ENCODE assay signal across 9 mouse cellular contexts in the genomic region with DNA sequence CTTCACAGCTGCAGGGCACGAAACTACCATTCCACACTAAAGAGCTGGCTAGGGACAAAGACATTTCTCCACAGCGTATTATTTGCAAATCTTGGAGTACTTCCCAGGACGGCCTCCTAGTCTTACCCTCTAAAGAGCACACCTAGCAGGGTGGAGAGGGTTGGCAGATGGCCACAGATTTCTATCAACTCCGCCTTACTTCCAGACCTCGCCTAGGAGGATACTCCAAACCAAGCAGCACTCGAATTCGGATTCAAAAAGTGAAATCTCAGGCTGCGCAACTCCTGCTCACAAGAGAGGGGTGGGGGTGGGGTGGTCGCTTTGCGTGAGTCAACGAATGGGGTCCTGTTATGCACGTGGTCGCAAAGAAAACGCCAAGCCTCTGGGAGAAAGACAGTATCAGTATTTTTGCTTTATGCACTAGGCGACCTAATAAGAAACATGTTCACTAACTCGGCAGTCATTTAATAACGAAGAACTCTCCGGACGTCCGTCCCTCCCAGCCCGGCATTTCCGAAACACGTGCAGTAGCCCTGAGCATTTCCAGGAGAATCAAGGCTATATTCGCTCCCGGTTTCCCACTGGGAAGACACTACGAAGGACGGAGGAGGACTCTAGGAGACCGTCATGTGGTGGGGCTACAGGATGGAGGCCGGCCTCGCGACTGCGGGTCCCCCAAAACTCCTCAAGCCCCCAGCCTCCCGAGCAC. TPM values are rescaled to one million over a fixed set of nuclear protein-coding genes. Genes with fewer than 3 reads are reported as not detected.
A peak's percentile ranks its signal among the peaks of the same experiment; 100 is the strongest.
DNase-seq lines count a peak whose midpoint lies in the region; ATAC-seq and TF ChIP-seq lines count a peak whose summit lies in the region.
"Had no signal": no experiment of that assay in that cellular context is flagged by ENCODE, and none has a peak within 500 bp of the region (broad histone marks: within the 10 kb centered on the region; RNA-seq: fewer than 3 reads in every experiment).

No protein-coding gene starts in this region.

- peaks cover 37 to 75% of the 10 kb centered on the region in 2 experiments for H3K36me3 ChIP-seq in CH12.LX (replicated peaks in 1 of 2; ENCODE audit: control insufficient read depth in 1 of 2, insufficient read depth in 1 of 2, low read length in 1 of 2)
- no peaks in the 10 kb centered on the region for H3K36me3 ChIP-seq in heart, adult 2 months (ENCODE audit: control insufficient read depth, insufficient read depth, low read length)
- peaks cover 24% of the 10 kb centered on the region for H3K36me3 ChIP-seq in lung, embryonic 15.5 days
- H3K36me3 ChIP-seq in stomach, embryonic 14.5 days (ENCODE audit: control insufficient read depth, insufficient read depth, low read length): peaks cover 30% of the 10 kb centered on the region

- H3K4me3 ChIP-seq in CH12.LX (replicated peaks in 1 of 3; ENCODE audit: low read depth in 2 of 3, low read length in 2 of 3, poor library complexity in 1 of 3): peak overlapping the region; percentile 74 to 97 (median 78)
- H3K4me3 ChIP-seq in cortical plate, adult 2 months (ENCODE audit: insufficient read depth, low read length): peak overlapping the region; percentile 60
- peak overlapping the region; percentile 93 for H3K4me3 ChIP-seq in heart, adult 2 months
- H3K4me3 ChIP-seq in lung, embryonic 15.5 days: peak overlapping the region; percentile 88
- H3K4me3 ChIP-seq in stomach, embryonic 14.5 days (ENCODE audit: low read depth, low read length): peak overlapping the region; percentile 81

- peaks cover 3 to 28% of the 10 kb centered on the region in 2 experiments; a peak in 3 of 4 replicates for H3K4me1 ChIP-seq in CH12.LX (ENCODE audit: control insufficient read depth in 1 of 2, insufficient read depth in 2 of 2)
- H3K4me1 ChIP-seq in cortical plate, adult 2 months (ENCODE audit: control insufficient read depth, insufficient read depth, low read length): no peaks in the 10 kb centered on the region
- no peaks in the 10 kb centered on the region; the same call in none of the 2 replicates for H3K4me1 ChIP-seq in heart, adult 2 months (ENCODE audit: control insufficient read depth, insufficient read depth, low read length)
- peaks cover 20% of the 10 kb centered on the region; the same call in 1 of the 2 replicates for H3K4me1 ChIP-seq in lung, embryonic 15.5 days
- 0 out of 2 replicates have a peak, but pooled peaks cover 4% of the 10 kb centered on the region for H3K4me1 ChIP-seq in stomach, embryonic 14.5 days (ENCODE audit: control insufficient read depth, insufficient read depth, low read length)

- intact Hi-C loops in heart, adult 2 months (cut with DNase I): loop anchor here (1.0 to 5.0 kb wide), 3 partner anchors 14 to 135 kb away; partner anchors contain the start of genes Fam57a and Vps53

- no peak for TF ChIP-seq RAD21 in CH12.LX (IDR thresholded peaks at IDR 0.05; ENCODE audit: low read depth, low read length)

- in situ Hi-C loops in CH12.LX (cut with MboI; ENCODE audit: low pct_ligation_motif_present, low pct_unique_long_range_greater_than_20kb, low sequenced_read_pairs): no loop called here

- ATAC-seq in lung, embryonic 15.5 days (ENCODE audit: borderline replicate concordance, extremely low read depth, low FRiP score, low TSS enrichment): peak; percentile 61
- ATAC-seq in stomach, embryonic 14.5 days (ENCODE audit: insufficient number of reproducible peaks, insufficient read depth, low FRiP score, low read depth): no peak

- H3K79me2 ChIP-seq in CH12.LX (replicated peaks; ENCODE audit: control insufficient read depth, extremely low read depth, insufficient read depth, poor library complexity, severe bottlenecking): peaks cover 20% of the 10 kb centered on the region
- no peaks in the 10 kb centered on the region for H3K79me2 ChIP-seq in heart, adult 2 months (replicated peaks; ENCODE audit: control insufficient read depth, insufficient read depth, low read length)

- peak overlapping the region; percentile 47 for H3K4me2 ChIP-seq in CH12.LX (ENCODE audit: insufficient read depth, low read depth, poor library complexity, severe bottlenecking)
- H3K4me2 ChIP-seq in lung, embryonic 15.5 days: peak overlapping the region; percentile 77
- H3K4me2 ChIP-seq in stomach, embryonic 14.5 days (replicated peaks; ENCODE audit: low read depth, low read length): peak overlapping the region; percentile 71

- 2% methylated on average over 33 of the region's 33 CpGs for WGBS in heart, adult 2 months
- WGBS in lung, embryonic 15.5 days: 1% methylated on average over 33 of the region's 33 CpGs
- WGBS in stomach, embryonic 14.5 days: 2% methylated on average over 33 of the region's 33 CpGs

- H3K9ac ChIP-seq in CH12.LX (ENCODE audit: insufficient read depth, low read depth): peak overlapping the region; percentile 86
- peak overlapping the region; percentile 76 for H3K9ac ChIP-seq in heart, adult 2 months (ENCODE audit: low read depth, low read length)
- peak overlapping the region; percentile 95 for H3K9ac ChIP-seq in lung, embryonic 15.5 days
- H3K9ac ChIP-seq in stomach, embryonic 14.5 days (replicated peaks; ENCODE audit: low read depth, low read length): peak overlapping the region; percentile 90

- TF ChIP-seq POLR2A in CH12.LX (IDR thresholded peaks at IDR 0.05; ENCODE audit: low read depth, low read length): no peak
- TF ChIP-seq POLR2A in cortical plate, adult 2 months (IDR thresholded peaks at IDR 0.05; ENCODE audit: extremely low read depth, insufficient read depth, low read length): peak; percentile 33; the same call in 1 of the 2 replicates
- no peak for TF ChIP-seq POLR2A in heart, adult 2 months (IDR thresholded peaks at IDR 0.05; ENCODE audit: insufficient read depth, low read depth, low read length)

- dilution Hi-C loops in CH12.LX (cut with MboI; ENCODE audit: extremely low pct_ligation_motif_present, extremely low pct_unique_long_range_greater_than_20kb, low sequenced_read_pairs): no loop called here

- no peaks in the 10 kb centered on the region for H3K9me3 ChIP-seq in CH12.LX (replicated peaks; ENCODE audit: low read length)
- H3K9me3 ChIP-seq in lung, embryonic 15.5 days: no peaks in the 10 kb centered on the region
- no peaks in the 10 kb centered on the region for H3K9me3 ChIP-seq in stomach, embryonic 14.5 days (ENCODE audit: control insufficient read depth, low read depth, low read length)

- no peaks in the 10 kb centered on the region for H3K27me3 ChIP-seq in CH12.LX (replicated peaks)
- H3K27me3 ChIP-seq in heart, adult 2 months (ENCODE audit: control insufficient read depth, insufficient read depth, low read length): no peaks in the 10 kb centered on the region
- no peaks in the 10 kb centered on the region for H3K27me3 ChIP-seq in lung, embryonic 15.5 days
- no peaks in the 10 kb centered on the region for H3K27me3 ChIP-seq in stomach, embryonic 14.5 days (ENCODE audit: control insufficient read depth, insufficient read depth, low read length)

- TF ChIP-seq CTCF in CH12.LX (conservative IDR thresholded peaks at IDR 0.05 in 1 of 2, IDR thresholded peaks at IDR 0.05 in 1 of 2; ENCODE audit: low read depth in 2 of 2, low read length in 2 of 2): no peak
- no peak for TF ChIP-seq CTCF in cortical plate, adult 2 months (IDR thresholded peaks at IDR 0.05; ENCODE audit: extremely low read depth, insufficient read depth, low read length)
- TF ChIP-seq CTCF in heart, adult 2 months (IDR thresholded peaks at IDR 0.05): no peak

- peak overlapping the region; percentile 9; the same call in 1 of the 2 replicates for H3K27ac ChIP-seq in CH12.LX (ENCODE audit: insufficient read depth, low read depth)
- peak overlapping the region; percentile 30; the same call in 1 of the 2 replicates for H3K27ac ChIP-seq in cortical plate, adult 2 months (ENCODE audit: insufficient read depth, low read length)
- peak overlapping the region; percentile 92 for H3K27ac ChIP-seq in heart, adult 2 months
- peak overlapping the region; percentile 95 for H3K27ac ChIP-seq in lung, embryonic 15.5 days
- peak overlapping the region; percentile 97 for H3K27ac ChIP-seq in stomach, embryonic 14.5 days (ENCODE audit: low read length)

- TF ChIP-seq EP300 in CH12.LX (IDR thresholded peaks at IDR 0.05; ENCODE audit: low read length): no peak
- 0 out of 2 replicates have a peak, but pooled peaks have one; percentile 4 for TF ChIP-seq EP300 in heart, adult 2 months (IDR thresholded peaks at IDR 0.05; ENCODE audit: insufficient read depth, low read depth, low read length)

- DNase-seq in cerebellum, adult 9-10 months: peak; percentile 59
- DNase-seq in cerebellum, postnatal 4 days (ENCODE audit: low spot score in 2 of 2): no peak
- DNase-seq in CH12.LX (ENCODE audit: extremely low read depth): peak; percentile 61
- peak; percentile 38 to 53 for DNase-seq in heart, adult 2 months
- DNase-seq in kidney, adult 8-10 months: peak; percentile 53

RNA-seq across cellular contexts. Expression of gene Dbil5, which starts 0.6 kb away (rescaled TPM):
- total RNA-seq in CH12.LX (2012; rRNA removed): 0.97 and 1.6 TPM in 2 replicates
- 1.3 and 1.4 TPM in 2 replicates for total RNA-seq in CH12.LX (2014; rRNA removed)
- polyA plus RNA-seq in CH12.LX (2012; ENCODE audit: insufficient read length, low read depth): 1.5 TPM in 1 of 2 replicates, not detected in the other
- 1.9 and 2.2 TPM in 2 replicates for polyA plus RNA-seq in cortical plate, adult 2 months (2012; rRNA removed)
- total RNA-seq in heart, adult 2 months (2021): under 1 TPM in 1 of 2 experiments, not detected in 1; 0.43 TPM
- polyA plus RNA-seq in heart, adult 2 months (2012; rRNA removed): 0.73 and 1.2 TPM in 2 replicates
- polyA plus RNA-seq in lung, embryonic 15.5 days (2015; fragmentation: Nextera tagmentation; extraction: Ambion mirVana): 0.50 and 1.5 TPM in 2 replicates
- 0.49 and 1.3 TPM in 2 replicates for polyA plus RNA-seq in stomach, embryonic 14.5 days (2014; fragmentation: Nextera tagmentation; extraction: Ambion mirVana)
- total RNA-seq: neutrophil, adult 5-6 weeks had no signal

RNA-seq across cellular contexts. Expression of gene Gemin4, which starts 0.6 kb away (rescaled TPM):
- total RNA-seq in CH12.LX (2012; rRNA removed) (41.3 and 57.2 TPM in 2 replicates), CH12.LX (2014; rRNA removed) (44.4 and 51.6 TPM in 2 replicates)
- 34.2 and 46.5 TPM in 2 replicates for polyA plus RNA-seq in CH12.LX (2012; ENCODE audit: insufficient read length, low read depth)
- 5.8 and 6.6 TPM in 2 replicates for polyA plus RNA-seq in cortical plate, adult 2 months (2012; rRNA removed)
- total RNA-seq in heart, adult 2 months (2021): 1 to 10 TPM; 3.9 to 4.5 TPM
- polyA plus RNA-seq in heart, adult 2 months (2012; rRNA removed): 2.3 and 3.8 TPM in 2 replicates
- 28.3 and 37.0 TPM in 2 replicates for polyA plus RNA-seq in lung, embryonic 15.5 days (2015; fragmentation: Nextera tagmentation; extraction: Ambion mirVana)
- polyA plus RNA-seq in stomach, embryonic 14.5 days (2014; fragmentation: Nextera tagmentation; extraction: Ambion mirVana): 29.1 and 31.8 TPM in 2 replicates

RNA-seq across cellular contexts. Expression of gene Mrm3, which starts 26.7 kb away (rescaled TPM):
- 40.2 and 52.0 TPM in 2 replicates for total RNA-seq in CH12.LX (2012; rRNA removed)
- 35.1 and 40.6 TPM in 2 replicates for total RNA-seq in CH12.LX (2014; rRNA removed)
- 41.2 and 41.6 TPM in 2 replicates for polyA plus RNA-seq in CH12.LX (2012; ENCODE audit: insufficient read length, low read depth)
- 15.0 and 17.0 TPM in 2 replicates for polyA plus RNA-seq in cortical plate, adult 2 months (2012; rRNA removed)
- total RNA-seq in heart, adult 2 months (2021): 10 to 100 TPM; 21.8 to 23.4 TPM
- 11.9 and 18.7 TPM in 2 replicates for polyA plus RNA-seq in heart, adult 2 months (2012; rRNA removed)
- 21.8 and 22.4 TPM in 2 replicates for polyA plus RNA-seq in lung, embryonic 15.5 days (2015; fragmentation: Nextera tagmentation; extraction: Ambion mirVana)
- 24.4 and 26.3 TPM in 2 replicates for polyA plus RNA-seq in stomach, embryonic 14.5 days (2014; fragmentation: Nextera tagmentation; extraction: Ambion mirVana)

RNA-seq across cellular contexts. Expression of gene Glod4, which starts 26.7 kb away (rescaled TPM):
- total RNA-seq in CH12.LX (2012; rRNA removed): 189 and 190 TPM in 2 replicates
- 161 and 186 TPM in 2 replicates for total RNA-seq in CH12.LX (2014; rRNA removed)
- polyA plus RNA-seq in CH12.LX (2012; ENCODE audit: insufficient read length, low read depth): 121 and 158 TPM in 2 replicates
- 38.6 and 41.7 TPM in 2 replicates for polyA plus RNA-seq in cortical plate, adult 2 months (2012; rRNA removed)
- 10 to 100 TPM; 34.2 to 41.5 TPM for total RNA-seq in heart, adult 2 months (2021)
- polyA plus RNA-seq in heart, adult 2 months (2012; rRNA removed): 12.0 and 26.7 TPM in 2 replicates
- polyA plus RNA-seq in lung, embryonic 15.5 days (2015; fragmentation: Nextera tagmentation; extraction: Ambion mirVana): 128 and 138 TPM in 2 replicates
- 135 and 155 TPM in 2 replicates for polyA plus RNA-seq in stomach, embryonic 14.5 days (2014; fragmentation: Nextera tagmentation; extraction: Ambion mirVana)

RNA-seq across cellular contexts. Expression of gene Fam57a, which starts 37.4 kb away (rescaled TPM):
- total RNA-seq in CH12.LX (2012; rRNA removed) (10.2 and 12.3 TPM in 2 replicates), CH12.LX (2014; rRNA removed) (5.8 and 7.0 TPM in 2 replicates)
- 3.4 and 3.9 TPM in 2 replicates for polyA plus RNA-seq in CH12.LX (2012; ENCODE audit: insufficient read length, low read depth)
- polyA plus RNA-seq in cortical plate, adult 2 months (2012; rRNA removed): 28.6 and 32.3 TPM in 2 replicates
- total RNA-seq in heart, adult 2 months (2021): 1 to 10 TPM; 2.0 to 3.0 TPM
- 4.2 and 5.4 TPM in 2 replicates for polyA plus RNA-seq in heart, adult 2 months (2012; rRNA removed)
- 32.2 and 34.4 TPM in 2 replicates for polyA plus RNA-seq in lung, embryonic 15.5 days (2015; fragmentation: Nextera tagmentation; extraction: Ambion mirVana)
- 73.3 and 80.6 TPM in 2 replicates for polyA plus RNA-seq in stomach, embryonic 14.5 days (2014; fragmentation: Nextera tagmentation; extraction: Ambion mirVana)

Comparison
In these comparisons a context has a peak if more than half of its experiments do, and no peak if none do; other contexts are left out.
1. DNase-seq: peak in cerebellum, adult 9-10 months (single experiment), CH12.LX (single experiment), heart, adult 2 months (2 of 2) and kidney, adult 8-10 months (2 of 2); none in cerebellum, postnatal 4 days (0 of 2).
2. H3K27ac ChIP-seq: peak in every context shown above with its lines; median percentile 97 in stomach, embryonic 14.5 days; 95 in lung, embryonic 15.5 days; 92 in heart, adult 2 months; 30 in cortical plate, adult 2 months; 9 in CH12.LX.
3. Peak in every context shown above with its lines, with median percentiles within 50 percentile points of each other: H3K4me2 ChIP-seq, H3K4me3 ChIP-seq and H3K9ac ChIP-seq.